Mouse (Mus musculus) splenic B cell, adult 2 months (primary cell): ENCODE data around the gene Xntrpc.
A peak's percentile ranks its signal among the peaks of the same experiment; 100 is the strongest.
"Not testable (repeated sequence)": the region's sequence is repeated elsewhere in the genome, so short reads cannot be mapped to it uniquely, and the experiment has no call there.

Source experiments
- DNase-seq: peaks from one replicate; pipeline ENCODE4 v3.0.0-alpha.2; 2011; ENCODE audit warnings: low read depth, low spot score
- H3K27me3 ChIP-seq: 2 replicates; pipeline ENCODE4 v1.6.1; 2012; ENCODE audit warnings: mild to moderate bottlenecking, low read length, moderate library complexity, mixed read lengths; ENCODE audit not compliant: control insufficient read depth, poor library complexity, insufficient read depth, severe bottlenecking
- H3K36me3 ChIP-seq: 2 replicates; pipeline ENCODE4 v1.6.1; 2012; ENCODE audit warnings: mild to moderate bottlenecking, low read length, moderate library complexity, mixed read lengths; ENCODE audit not compliant: control insufficient read depth, poor library complexity, insufficient read depth, severe bottlenecking

The Xntrpc gene

GRCm38 (mm10) chr7:102065046-102065891 is at the start of gene Xntrpc, which contains the start of the genes Rnf121 and Xndc1:
Gene Xntrpc, plus strand, starts transcription at chr7:102065713.
Gene Rnf121, minus strand, starts transcription at chr7:102065469.
Gene Xndc1, plus strand, starts transcription at chr7:102065511.
- H3K27me3 ChIP-seq, result no peaks in the 10 kb centered on the region
- peak; percentile 89 for DNase-seq

GRCm38 (mm10) chr7:102016936-102017335 is 48.6 kb upstream of the Xntrpc start:
- no peaks in the 10 kb centered on the region for H3K27me3 ChIP-seq
- no peak for DNase-seq

More at GRCm38 (mm10) chr7:102065046-102065891, at the start of gene Xntrpc, which contains the start of the genes Rnf121 and Xndc1:
- H3K36me3 ChIP-seq, result no peaks in the 10 kb centered on the region

GRCm38 (mm10) chr7:102017452-102017851 is 48.1 kb upstream of the Xntrpc start:
- Histone ChIP-seq H3K27me3 (no peaks in the 10 kb centered on the region), H3K36me3 (peaks cover 6% of the 10 kb centered on the region)
- no peak for DNase-seq

More at GRCm38 (mm10) chr7:102016936-102017335, 48.6 kb upstream of the Xntrpc start:
- H3K36me3 ChIP-seq, result peaks cover 10% of the 10 kb centered on the region

GRCm38 (mm10) chr7:102018034-102018433 is 47.5 kb upstream of the Xntrpc start:
- Histone ChIP-seq H3K36me3 (peaks cover 4% of the 10 kb centered on the region), H3K27me3 (no peaks in the 10 kb centered on the region)
- no peak for DNase-seq

GRCm38 (mm10) chr7:102018590-102018989 is 46.9 kb upstream of the Xntrpc start, which contains the start of gene Il18bp:
Gene Il18bp, minus strand, starts transcription at chr7:102018690.
- Histone ChIP-seq H3K36me3 (no peaks in the 10 kb centered on the region; the same call in 1 of the 2 replicates), H3K27me3 (no peaks in the 10 kb centered on the region)
- DNase-seq, result no peak

DNA sequence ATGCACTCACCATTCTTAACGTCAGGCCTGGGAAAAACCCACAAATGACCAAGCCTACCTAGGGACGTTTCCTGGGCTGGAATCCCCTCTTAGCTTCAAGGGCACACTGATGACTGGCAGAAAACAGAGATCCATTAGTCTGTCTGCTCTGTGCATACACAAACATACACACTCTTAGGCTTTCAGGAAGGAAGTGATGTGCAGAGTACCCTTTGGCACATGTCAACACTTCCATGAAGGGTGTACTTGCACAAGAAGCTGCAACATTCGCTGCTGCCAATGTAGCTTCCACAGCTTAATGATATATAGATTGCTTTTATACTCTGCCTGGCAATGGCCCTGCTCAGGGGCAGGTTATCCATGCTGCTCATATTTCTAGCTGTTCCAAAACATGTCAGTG is 46.2 kb upstream of the Xntrpc start:
- Histone ChIP-seq H3K36me3 (no peaks in the 10 kb centered on the region; the same call in 1 of the 2 replicates), H3K27me3 (no peaks in the 10 kb centered on the region)
- DNase-seq, result no peak

DNA sequence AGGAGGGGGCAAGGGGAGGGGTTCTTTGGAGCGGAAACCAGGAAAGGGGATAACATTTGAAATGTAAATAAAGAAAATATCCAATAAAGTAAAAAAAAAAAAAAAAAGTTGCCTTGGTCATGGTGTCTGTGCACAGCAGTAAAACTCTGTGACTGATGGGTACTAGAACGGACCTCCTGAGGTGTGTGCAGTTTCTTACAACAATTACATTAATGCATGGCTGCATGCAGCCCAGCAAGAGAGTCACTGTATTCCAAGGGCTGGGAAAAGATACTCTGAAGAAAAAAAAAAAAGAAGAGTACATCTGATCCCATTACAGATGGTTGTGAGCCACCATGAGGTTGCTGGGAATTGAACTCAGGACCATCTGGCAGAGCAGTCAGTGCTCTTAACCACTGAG is 44.6 kb upstream of the Xntrpc start:
- not testable (repeated sequence) for DNase-seq

DNA sequence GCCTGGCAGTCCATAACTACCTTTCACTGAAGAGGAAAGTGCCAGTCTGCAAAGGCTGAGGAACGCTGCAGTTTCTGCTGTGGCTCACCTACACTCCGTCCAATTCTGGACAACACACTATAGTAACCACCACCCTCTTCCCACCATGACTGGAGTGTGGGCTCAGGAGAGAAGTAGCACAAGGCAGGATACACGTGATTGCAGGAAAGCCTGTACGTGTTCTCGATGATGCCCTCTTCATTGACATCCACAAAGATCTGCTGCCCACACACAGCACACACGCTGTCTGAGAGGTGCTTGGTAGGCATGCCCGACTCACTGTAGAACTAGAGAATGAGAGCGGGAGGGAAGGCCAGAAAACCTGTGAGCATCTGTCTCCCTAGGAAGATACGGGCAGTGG is 41.7 kb upstream of the Xntrpc start:
- no peaks in the 10 kb centered on the region for H3K27me3 ChIP-seq
- peaks cover 1% of the 10 kb centered on the region; the same call in 1 of the 2 replicates for H3K36me3 ChIP-seq
- no peak for DNase-seq

More for the DNA sequence above, 44.6 kb upstream of the Xntrpc start:
- not testable (repeated sequence) for H3K27me3 ChIP-seq, H3K36me3 ChIP-seq

- Histone ChIP-seq H3K27me3 (no peaks in the 10 kb centered on the region), H3K36me3 (peaks cover 1% of the 10 kb centered on the region)
- DNase-seq, result no peak
Observed at GRCm38 (mm10) chr7:102025187-102026119, 40.1 kb upstream of the Xntrpc start.

- Histone ChIP-seq H3K36me3 (peaks cover 17% of the 10 kb centered on the region), H3K27me3 (no peaks in the 10 kb centered on the region)
- DNase-seq, result peak; percentile 41
Observed at GRCm38 (mm10) chr7:102034904-102035303, 30.6 kb upstream of the Xntrpc start.

DNA sequence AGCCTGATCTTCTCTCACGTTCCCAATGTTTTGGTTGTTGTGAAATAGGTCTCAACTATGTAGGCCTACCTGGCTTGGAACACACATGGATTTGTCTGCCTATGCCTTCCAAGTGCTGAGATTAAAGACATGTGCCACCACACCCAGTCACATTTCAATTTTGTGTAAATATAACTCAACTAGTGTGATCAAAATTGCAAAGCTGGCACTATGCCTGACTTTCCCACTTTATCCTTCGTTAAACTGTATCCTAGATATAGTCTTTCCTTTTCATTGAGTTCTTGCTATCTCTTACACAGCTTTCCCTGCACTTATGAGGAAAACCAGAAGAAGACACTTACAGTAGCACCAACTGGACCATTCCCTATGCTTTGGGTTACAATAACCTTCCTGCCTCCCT is 30.0 kb upstream of the Xntrpc start:
- Histone ChIP-seq H3K27me3 (no peaks in the 10 kb centered on the region), H3K36me3 (peaks cover 18% of the 10 kb centered on the region)
- no peak for DNase-seq

- no peaks in the 10 kb centered on the region for H3K27me3 ChIP-seq
- no peak for DNase-seq
- H3K36me3 ChIP-seq, result peaks cover 22% of the 10 kb centered on the region
Observed at GRCm38 (mm10) chr7:102037318-102037717, 28.2 kb upstream of the Xntrpc start.

DNA sequence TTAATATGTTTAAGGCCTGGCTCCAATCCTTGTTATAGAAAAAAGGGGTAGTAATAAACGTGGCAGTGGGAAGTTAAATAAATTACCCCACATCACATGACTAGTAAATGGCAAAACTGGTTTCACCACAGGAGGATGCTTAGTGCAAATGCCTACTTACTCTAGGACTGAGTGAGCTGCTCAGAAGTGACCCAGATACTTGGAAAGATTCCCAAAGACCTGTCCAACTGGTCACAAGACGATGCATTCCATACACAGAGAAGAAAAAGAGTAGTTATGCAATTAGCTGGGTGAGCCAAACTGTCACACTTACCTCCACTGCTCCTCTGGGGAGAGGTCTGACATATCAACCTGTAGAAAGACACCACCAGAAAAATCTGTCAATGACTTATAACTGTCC is 23.2 kb upstream of the Xntrpc start:
- Histone ChIP-seq H3K36me3 (peaks cover 11% of the 10 kb centered on the region), H3K27me3 (no peaks in the 10 kb centered on the region)
- no peak for DNase-seq

GRCm38 (mm10) chr7:102048524-102048923 is 17.0 kb upstream of the Xntrpc start:
- peak; percentile 65 for DNase-seq
- not testable (repeated sequence) for H3K27me3 ChIP-seq, H3K36me3 ChIP-seq
